Mouse (Mus musculus): Measurements from ENCODE around the gene Gpr68.

- no peak for TF ChIP-seq GATA1 (IDR thresholded peaks at IDR 0.05; ENCODE audit: low read length)
- no peak for TF ChIP-seq TAL1 (IDR thresholded peaks at IDR 0.05; ENCODE audit: low read length)
These were observed 40.9 kb downstream of the Gpr68 start for GRCm38 (mm10) chr12:100867097-100867496.

All from erythroblast, embryonic 14.5 days (primary cell).